ENCODE assay signal across 9 mouse cellular contexts in the genomic region with DNA sequence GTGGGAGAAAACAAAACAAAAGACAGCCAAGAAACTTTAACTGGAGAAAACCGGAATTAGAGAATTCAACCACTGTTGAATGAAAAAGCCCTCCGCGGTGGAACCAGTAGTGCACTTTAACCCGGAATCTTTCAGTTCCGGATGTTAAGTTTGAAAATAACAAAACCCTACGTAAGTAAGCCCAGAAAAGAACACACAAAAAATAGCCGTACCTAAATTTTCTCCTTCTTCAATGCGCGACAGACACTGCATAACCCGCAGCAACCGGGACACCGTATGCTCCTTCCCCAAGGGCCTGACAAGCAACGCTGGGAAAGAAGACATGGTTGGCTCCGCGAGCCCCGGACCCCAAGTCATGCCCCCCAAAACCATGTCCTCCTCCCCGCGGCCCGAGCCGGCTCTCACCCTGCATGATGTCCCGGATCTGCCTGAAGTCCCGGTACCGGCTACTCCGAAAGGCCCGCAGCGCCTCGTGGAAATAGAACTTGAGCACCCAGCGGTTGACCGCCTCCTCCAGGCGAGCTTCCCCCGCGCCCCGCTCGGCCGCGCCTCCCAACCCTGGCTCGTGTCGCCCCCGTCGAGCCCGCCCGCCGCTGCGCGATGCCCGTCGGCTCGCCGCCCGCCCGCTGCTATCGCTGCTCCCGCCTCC. TPM values are rescaled to one million over a fixed set of nuclear protein-coding genes. Genes with fewer than 3 reads are reported as not detected.
A peak's percentile ranks its signal among the peaks of the same experiment; 100 is the strongest.
DNase-seq lines count a peak whose midpoint lies in the region; ATAC-seq and TF ChIP-seq lines count a peak whose summit lies in the region.
"Had no signal": no experiment of that assay in that cellular context is flagged by ENCODE, and none has a peak within 500 bp of the region (broad histone marks: within the 10 kb centered on the region; RNA-seq: fewer than 3 reads in every experiment).

No protein-coding gene starts in this region.

- H3K9me3 ChIP-seq in kidney, embryonic 16.5 days (ENCODE audit: low read length) = no peaks in the 10 kb centered on the region
- no peaks in the 10 kb centered on the region for H3K9me3 ChIP-seq in G1E (replicated peaks)
- no peaks in the 10 kb centered on the region for H3K9me3 ChIP-seq in limb, embryonic 13.5 days

- peak overlapping the region; percentile 92 for H3K27ac ChIP-seq in kidney, embryonic 16.5 days (ENCODE audit: low read length)
- H3K27ac ChIP-seq in embryonic fibroblast, embryonic 13.5 days (ENCODE audit: insufficient read depth, low read length) = peak overlapping the region; percentile 57
- H3K27ac ChIP-seq in limb, embryonic 13.5 days = peak overlapping the region; percentile 88
- peak overlapping the region; percentile 16 for H3K27ac ChIP-seq in olfactory bulb, adult 2 months (ENCODE audit: insufficient read depth, low read depth, low read length)

- no peak for TF ChIP-seq POLR2A in embryonic fibroblast, embryonic 13.5 days (IDR thresholded peaks at IDR 0.05; ENCODE audit: low read depth, low read length)
- no peak for TF ChIP-seq POLR2A in olfactory bulb, adult 2 months (IDR thresholded peaks at IDR 0.05; ENCODE audit: insufficient read depth, low read depth, low read length)

- peak overlapping the region; percentile 88 for H3K4me3 ChIP-seq in kidney, embryonic 16.5 days (ENCODE audit: low read length)
- peak overlapping the region; percentile 92 for H3K4me3 ChIP-seq in G1E (ENCODE audit: low read depth, low read length)
- H3K4me3 ChIP-seq in embryonic fibroblast, embryonic 13.5 days (ENCODE audit: insufficient read depth, low read length) = peak overlapping the region; percentile 99
- peak overlapping the region; percentile 88 for H3K4me3 ChIP-seq in limb, embryonic 13.5 days
- peak overlapping the region; percentile 64 for H3K4me3 ChIP-seq in olfactory bulb, adult 2 months (ENCODE audit: insufficient read depth, low read depth, low read length)

- TF ChIP-seq CTCF in G1E (IDR thresholded peaks at IDR 0.05; ENCODE audit: low read depth, low read length) = no peak
- TF ChIP-seq CTCF in embryonic fibroblast, embryonic 13.5 days (IDR thresholded peaks at IDR 0.05; ENCODE audit: borderline replicate concordance, insufficient read depth, low read length) = no peak
- TF ChIP-seq CTCF in olfactory bulb, adult 2 months (IDR thresholded peaks at IDR 0.05; ENCODE audit: insufficient read depth, low read depth, low read length) = 0 out of 2 replicates have a peak, but pooled peaks have one; percentile 18

- no peak for DNase-seq in kidney, adult 8-10 months
- DNase-seq in G1E (ENCODE audit: low spot score) = peak; percentile 33
- no peak for DNase-seq in thymus, postnatal 25 days
- DNase-seq in layer of hippocampus, adult 18-20 months (ENCODE audit: low spot score in 2 of 2) = no peak

- no peaks in the 10 kb centered on the region for H3K27me3 ChIP-seq in kidney, embryonic 16.5 days (ENCODE audit: insufficient read depth, low read length)
- peaks cover 6% of the 10 kb centered on the region; the same call in 1 of the 2 replicates for H3K27me3 ChIP-seq in G1E (ENCODE audit: insufficient read depth, low read length)
- no peaks in the 10 kb centered on the region for H3K27me3 ChIP-seq in limb, embryonic 13.5 days

- under 1% methylated on average over 43 of the region's 53 CpGs for WGBS in kidney, embryonic 16.5 days
- WGBS in limb, embryonic 13.5 days = under 1% methylated on average over 50 of the region's 53 CpGs
- 1% methylated on average over 53 of the region's 53 CpGs for WGBS in olfactory bulb, adult 2 months

- peaks cover 20% of the 10 kb centered on the region; the same call in 1 of the 2 replicates for H3K4me1 ChIP-seq in kidney, embryonic 16.5 days (ENCODE audit: insufficient read depth, low read length)
- H3K4me1 ChIP-seq in G1E (ENCODE audit: insufficient read depth, low read depth, low read length) = peaks cover 30% of the 10 kb centered on the region
- peaks cover 6% of the 10 kb centered on the region; the same call in 1 of the 2 replicates for H3K4me1 ChIP-seq in embryonic fibroblast, embryonic 13.5 days (ENCODE audit: control insufficient read depth, insufficient read depth, low read length)
- H3K4me1 ChIP-seq in limb, embryonic 13.5 days = peaks cover 22% of the 10 kb centered on the region
- H3K4me1 ChIP-seq in olfactory bulb, adult 2 months (ENCODE audit: control insufficient read depth, insufficient read depth, low read length) = peaks cover 5% of the 10 kb centered on the region

- H3K36me3 ChIP-seq in kidney, embryonic 16.5 days (ENCODE audit: insufficient read depth, low read length) = peaks cover 20% of the 10 kb centered on the region
- H3K36me3 ChIP-seq in G1E (replicated peaks) = peaks cover 38% of the 10 kb centered on the region
- H3K36me3 ChIP-seq in limb, embryonic 13.5 days = peaks cover 32% of the 10 kb centered on the region

- ATAC-seq in kidney, embryonic 16.5 days (ENCODE audit: low FRiP score, low TSS enrichment) = peak; percentile 88
- no peak for ATAC-seq in G1E (ENCODE audit: extremely low read depth, insufficient number of reproducible peaks, low FRiP score, poor library complexity, severe bottlenecking)
- peak; percentile 80; the same call in 1 of the 2 replicates for ATAC-seq in limb, embryonic 13.5 days (ENCODE audit: low FRiP score, low read depth)

- peak overlapping the region; percentile 75 for H3K4me2 ChIP-seq in kidney, embryonic 16.5 days (replicated peaks; ENCODE audit: low read depth, low read length)
- peak overlapping the region; percentile 72 for H3K4me2 ChIP-seq in limb, embryonic 13.5 days (replicated peaks)

- H3K9ac ChIP-seq in kidney, embryonic 16.5 days (replicated peaks; ENCODE audit: low read length) = peak overlapping the region; percentile 89
- H3K9ac ChIP-seq in limb, embryonic 13.5 days = peak overlapping the region; percentile 87

RNA-seq across cellular contexts. Expression of a gene that starts 0.5 kb away (rescaled TPM):
- 14.8 and 18.2 TPM in 2 replicates for polyA plus RNA-seq in kidney, embryonic 16.5 days (2015; fragmentation: Nextera tagmentation; extraction: Ambion mirVana)
- 52.4 and 76.8 TPM in 2 replicates for total RNA-seq in G1E (2014; fragmentation: Nextera tagmentation)
- total RNA-seq in G1E (2017) = 24.0 and 28.6 TPM in 2 replicates
- polyA plus RNA-seq in G1E (2012) = 24.9 and 25.8 TPM in 2 replicates
- polyA plus RNA-seq in embryonic fibroblast, embryonic 13.5 days (2011; ENCODE audit: insufficient read length, low read depth, missing spikeins) = 28.0 and 35.7 TPM in 2 replicates
- 23.5 and 24.0 TPM in 2 replicates for polyA plus RNA-seq in limb, embryonic 13.5 days (2015; fragmentation: Nextera tagmentation; extraction: Ambion mirVana)
- polyA plus RNA-seq in olfactory bulb, adult 2 months (2012; ENCODE audit: insufficient read depth, insufficient read length, low replicate concordance, missing spikeins) = not detected in 2 replicates
- 10 to 100 TPM; 36.6 to 36.9 TPM for total RNA-seq in layer of hippocampus, adult 18-20 months (2021)

RNA-seq across cellular contexts. Expression of a gene that starts 30.4 kb away (rescaled TPM):
- polyA plus RNA-seq in kidney, embryonic 16.5 days (2015; fragmentation: Nextera tagmentation; extraction: Ambion mirVana) = 25.3 and 27.7 TPM in 2 replicates
- total RNA-seq in G1E (2014; fragmentation: Nextera tagmentation) = not detected in 2 replicates
- not detected in 2 replicates for total RNA-seq in G1E (2017)
- not detected in 2 replicates for polyA plus RNA-seq in G1E (2012)
- polyA plus RNA-seq in embryonic fibroblast, embryonic 13.5 days (2011; ENCODE audit: insufficient read length, low read depth, missing spikeins) = not detected in 2 replicates
- not detected in 2 replicates for polyA plus RNA-seq in limb, embryonic 13.5 days (2015; fragmentation: Nextera tagmentation; extraction: Ambion mirVana)
- polyA plus RNA-seq in olfactory bulb, adult 2 months (2012; ENCODE audit: insufficient read depth, insufficient read length, low replicate concordance, missing spikeins) = not detected in 2 replicates
- not detected for total RNA-seq in layer of hippocampus, adult 18-20 months (2021)
- polyA plus RNA-seq: frontal cortex, adult 2 months had no signal

RNA-seq across cellular contexts. Expression of a gene that starts 39.2 kb away (rescaled TPM):
- 82.5 and 87.3 TPM in 2 replicates for polyA plus RNA-seq in kidney, embryonic 16.5 days (2015; fragmentation: Nextera tagmentation; extraction: Ambion mirVana)
- total RNA-seq in G1E (2014; fragmentation: Nextera tagmentation) = 56.7 and 62.0 TPM in 2 replicates
- total RNA-seq in G1E (2017) = 35.5 and 39.7 TPM in 2 replicates
- polyA plus RNA-seq in G1E (2012) = 8.9 and 9.1 TPM in 2 replicates
- 71.2 and 71.5 TPM in 2 replicates for polyA plus RNA-seq in embryonic fibroblast, embryonic 13.5 days (2011; ENCODE audit: insufficient read length, low read depth, missing spikeins)
- 99.9 and 104 TPM in 2 replicates for polyA plus RNA-seq in limb, embryonic 13.5 days (2015; fragmentation: Nextera tagmentation; extraction: Ambion mirVana)
- not detected in 2 replicates for polyA plus RNA-seq in olfactory bulb, adult 2 months (2012; ENCODE audit: insufficient read depth, insufficient read length, low replicate concordance, missing spikeins)
- total RNA-seq in layer of hippocampus, adult 18-20 months (2021) = 10 to 100 TPM; 40.5 to 45.3 TPM

RNA-seq across cellular contexts. Expression of a gene that starts 39.4 kb away (rescaled TPM):
- polyA plus RNA-seq in kidney, embryonic 16.5 days (2015; fragmentation: Nextera tagmentation; extraction: Ambion mirVana) = 35.0 and 35.6 TPM in 2 replicates
- total RNA-seq in G1E (2014; fragmentation: Nextera tagmentation) (34.2 and 49.9 TPM in 2 replicates), G1E (2017) (29.4 and 31.1 TPM in 2 replicates)
- polyA plus RNA-seq in G1E (2012) = 24.6 and 26.5 TPM in 2 replicates
- 31.0 TPM in 2 replicates for polyA plus RNA-seq in embryonic fibroblast, embryonic 13.5 days (2011; ENCODE audit: insufficient read length, low read depth, missing spikeins)
- polyA plus RNA-seq in limb, embryonic 13.5 days (2015; fragmentation: Nextera tagmentation; extraction: Ambion mirVana) = 37.5 and 40.8 TPM in 2 replicates
- not detected in 2 replicates for polyA plus RNA-seq in olfactory bulb, adult 2 months (2012; ENCODE audit: insufficient read depth, insufficient read length, low replicate concordance, missing spikeins)
- total RNA-seq in layer of hippocampus, adult 18-20 months (2021) = 10 to 100 TPM; 29.2 to 29.4 TPM

RNA-seq across cellular contexts. Expression of a gene that starts 47.4 kb away (rescaled TPM):
- polyA plus RNA-seq in kidney, embryonic 16.5 days (2015; fragmentation: Nextera tagmentation; extraction: Ambion mirVana) = 56.0 and 59.8 TPM in 2 replicates
- total RNA-seq in G1E (2014; fragmentation: Nextera tagmentation) (16.6 and 22.1 TPM in 2 replicates), G1E (2017) (24.0 and 26.2 TPM in 2 replicates)
- 9.5 and 11.7 TPM in 2 replicates for polyA plus RNA-seq in G1E (2012)
- 4.4 and 5.5 TPM in 2 replicates for polyA plus RNA-seq in embryonic fibroblast, embryonic 13.5 days (2011; ENCODE audit: insufficient read length, low read depth, missing spikeins)
- polyA plus RNA-seq in limb, embryonic 13.5 days (2015; fragmentation: Nextera tagmentation; extraction: Ambion mirVana) = 51.0 and 55.6 TPM in 2 replicates
- not detected in 2 replicates for polyA plus RNA-seq in olfactory bulb, adult 2 months (2012; ENCODE audit: insufficient read depth, insufficient read length, low replicate concordance, missing spikeins)
- 10 to 100 TPM; 27.1 to 31.7 TPM for total RNA-seq in layer of hippocampus, adult 18-20 months (2021)

Comparison
In these comparisons a context has a peak if more than half of its experiments do, and no peak if none do; other contexts are left out.
1. H3K27ac ChIP-seq: peak in every context shown above with its lines; median percentile 92 in kidney, embryonic 16.5 days; 88 in limb, embryonic 13.5 days; 57 in embryonic fibroblast, embryonic 13.5 days; 16 in olfactory bulb, adult 2 months.
2. RNA of a gene that starts 30.4 kb away (polyA plus RNA-seq): 25.3 to 27.7 TPM in kidney, embryonic 16.5 days; not detected in limb, embryonic 13.5 days, not detected in G1E, not detected in embryonic fibroblast, embryonic 13.5 days and not detected in olfactory bulb, adult 2 months; every median in the first group is over 10 times any median in the second.
3. Peak in every context shown above with its lines, with median percentiles within 50 percentile points of each other: H3K4me3 ChIP-seq.